Mouse (Mus musculus): ENCODE measurements at regions not wholly inside any gene's neighbourhood (a gene's known extent, or its start where the extent isn't known, plus 50 kb on each side); places are given as distances from the start of the nearest gene placed in this dataset.

DNA sequence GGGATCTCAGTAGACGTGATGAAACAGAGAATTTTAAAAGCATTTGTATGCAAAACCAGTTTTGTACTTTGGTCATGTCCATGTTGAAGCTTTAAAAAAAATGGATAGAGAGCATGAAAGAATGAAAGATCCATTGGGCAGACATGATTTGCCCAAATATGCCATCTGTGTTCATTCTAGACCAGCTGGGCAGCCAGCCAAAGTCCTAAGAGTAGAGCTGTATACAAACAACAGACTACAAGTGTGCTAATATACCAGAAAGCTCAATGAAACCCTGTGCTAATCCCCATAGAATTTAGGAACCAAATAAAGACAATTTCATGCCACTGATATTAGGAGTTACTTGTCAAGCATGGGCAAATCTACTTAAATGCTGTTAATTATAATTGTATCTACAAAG is 105.1 kb upstream of the Zwint start:
- DNase-seq (ENCODE audit: low spot score in 2 of 2) = peak in 1 of 2 experiments; percentile 13

GRCm38 (mm10) chr10:72551561-72551960 is 103.1 kb upstream of the Zwint start:
- no peak for DNase-seq (ENCODE audit: low spot score in 2 of 2)

DNA sequence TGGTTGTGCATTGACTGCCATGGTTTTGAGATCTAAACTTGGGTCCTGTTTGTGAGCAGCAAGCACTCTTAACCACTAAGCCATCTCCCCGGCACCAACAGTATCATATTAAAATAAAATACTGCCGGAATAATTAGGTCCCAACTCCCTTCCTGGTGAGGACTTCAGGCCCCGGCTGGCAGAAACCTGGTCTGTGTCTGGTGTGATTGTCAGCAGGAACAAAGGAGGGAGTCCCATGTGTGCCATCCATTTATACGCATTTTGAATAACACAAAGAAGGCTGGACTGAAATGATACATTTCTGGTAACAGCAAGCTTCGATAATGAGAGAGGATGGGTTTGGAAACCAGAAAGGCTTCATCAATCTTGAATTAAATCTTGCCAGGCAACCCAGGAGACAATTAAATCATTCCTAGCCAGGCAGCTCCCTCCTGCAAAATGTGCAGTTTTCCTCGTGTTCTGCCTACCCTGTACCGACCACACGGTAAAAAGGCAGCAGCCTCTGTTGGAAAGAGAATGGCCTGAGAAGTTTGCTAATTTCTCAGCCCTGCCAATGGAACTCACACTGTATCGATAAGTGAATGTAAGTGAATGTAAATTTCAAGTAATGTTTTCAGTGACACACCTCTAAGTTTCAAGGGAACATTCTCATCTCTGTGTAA is 80.5 kb upstream of the Zwint start:
- no peak for DNase-seq (ENCODE audit: low spot score in 2 of 2)

DNA sequence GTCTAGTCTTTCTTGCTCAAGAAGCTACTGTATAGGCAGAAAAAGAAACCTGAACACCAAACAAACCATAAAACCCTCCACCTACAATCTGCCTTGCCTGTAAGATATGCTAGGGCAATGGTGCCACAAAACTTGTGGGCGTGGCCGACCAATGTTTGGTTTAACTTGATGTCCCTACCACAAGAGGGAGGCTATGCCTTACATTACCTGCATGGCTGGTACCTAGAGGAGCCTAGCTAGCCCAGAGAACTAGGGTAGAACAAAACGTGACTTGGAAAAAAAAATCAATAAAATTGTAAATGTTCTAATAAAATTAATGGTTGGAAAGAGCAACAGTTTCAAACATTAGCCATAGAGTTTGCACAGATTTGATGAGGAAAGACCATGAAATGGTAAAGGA is 76.9 kb upstream of the Zwint start:
- no peak for DNase-seq (ENCODE audit: low spot score in 2 of 2)

GRCm38 (mm10) chr10:72578501-72578900 is 76.1 kb upstream of the Zwint start:
- no peak for DNase-seq (ENCODE audit: low spot score in 2 of 2)

- no peak for DNase-seq (ENCODE audit: low spot score in 2 of 2)
Measured at GRCm38 (mm10) chr10:72581311-72581710, 73.3 kb upstream of the Zwint start.

GRCm38 (mm10) chr10:72588561-72588960 is 66.1 kb upstream of the Zwint start:
- no peak for DNase-seq (ENCODE audit: low spot score in 2 of 2)

DNA sequence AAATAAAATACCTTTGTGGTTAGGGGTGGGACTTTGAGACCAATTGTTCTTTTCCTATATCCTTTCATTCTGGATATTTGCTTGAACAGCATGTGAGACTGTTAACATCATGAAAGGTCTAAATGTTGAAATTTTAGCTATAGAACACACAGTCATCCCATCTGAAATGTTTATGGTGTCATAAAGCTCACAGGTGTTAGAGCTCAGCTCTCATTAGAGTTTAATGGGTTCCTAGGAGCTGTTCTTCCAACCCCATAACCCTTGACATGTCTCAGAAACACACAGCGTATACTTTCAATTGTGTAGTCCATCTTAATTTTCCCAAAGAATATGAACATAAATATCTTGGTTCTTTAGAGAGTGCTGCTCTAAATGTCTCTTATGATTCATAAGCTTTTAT is 61.6 kb upstream of the Zwint start:
- no peak for DNase-seq (ENCODE audit: low spot score in 2 of 2)
